Mouse (Mus musculus): ENCODE data around the gene Uqcrq. TPM values are rescaled to one million over a fixed set of nuclear protein-coding genes. Genes with fewer than 3 reads are reported as not detected.
A peak's percentile ranks its signal among the peaks of the same experiment; 100 is the strongest.
"Not testable (repeated sequence)": the region's sequence is repeated elsewhere in the genome, so short reads cannot be mapped to it uniquely, and the experiment has no call there.

Uqcrq gene
- polyA plus RNA-seq, 1 experiment from 2014 or later, result 520 TPM

- 0 out of 2 replicates have a peak, but pooled peaks cover 4% of the 10 kb centered on the region for H3K4me1 ChIP-seq (ENCODE audit: insufficient read depth, low read depth, low read length)
- H3K4me3 ChIP-seq (ENCODE audit: low read depth, low read length), result no peak overlapping the region
- H3K9me3 ChIP-seq (ENCODE audit: low read length), result no peaks in the 10 kb centered on the region
- no peak for DNase-seq (ENCODE audit: low spot score)
- no peak overlapping the region for H3K27ac ChIP-seq (ENCODE audit: low read length)
- H3K4me2 ChIP-seq (replicated peaks; ENCODE audit: low read depth, low read length), result no peak overlapping the region
- TF ChIP-seq CTCF (IDR thresholded peaks at IDR 0.05) (no peak), EP300 (IDR thresholded peaks at IDR 0.05) (no peak)
- no peaks in the 10 kb centered on the region for H3K27me3 ChIP-seq (replicated peaks; ENCODE audit: insufficient read depth, low read length)
- H3K9ac ChIP-seq (replicated peaks; ENCODE audit: low read depth), result no peak overlapping the region
- 52% methylated on average over 6 of the region's 6 CpGs for WGBS
- ATAC-seq, result no peak
- no peaks in the 10 kb centered on the region for H3K36me3 ChIP-seq (ENCODE audit: insufficient read depth, low read length)
These were observed 2.4 kb upstream of the Uqcrq start for GRCm38 (mm10) chr11:53433057-53433456.

GRCm38 (mm10) chr11:53431347-53432056 lies 871 bp upstream of the Uqcrq start:
- no peak for TF ChIP-seq CTCF (IDR thresholded peaks at IDR 0.05)
- 0 out of 2 replicates have a peak, but pooled peaks have one; percentile 5 for TF ChIP-seq EP300 (IDR thresholded peaks at IDR 0.05)
- 0 out of 2 replicates have a peak, but pooled peaks cover 4% of the 10 kb centered on the region for H3K4me1 ChIP-seq (ENCODE audit: insufficient read depth, low read depth, low read length)
- no peaks in the 10 kb centered on the region for H3K9me3 ChIP-seq (ENCODE audit: low read length)
- H3K27ac ChIP-seq (ENCODE audit: low read length), result peak overlapping the region; percentile 86
- ATAC-seq, result peak; percentile 25
- no peaks in the 10 kb centered on the region for H3K27me3 ChIP-seq (replicated peaks; ENCODE audit: insufficient read depth, low read length)
- DNase-seq (ENCODE audit: low spot score), result peak; percentile 65
- WGBS, result 11% methylated on average over 9 of the region's 9 CpGs
- H3K9ac ChIP-seq (replicated peaks; ENCODE audit: low read depth), result peak overlapping the region; percentile 19; the same call in 1 of the 2 replicates
- H3K4me2 ChIP-seq (replicated peaks; ENCODE audit: low read depth, low read length), result peak overlapping the region; percentile 65
- H3K36me3 ChIP-seq (ENCODE audit: insufficient read depth, low read length), result no peaks in the 10 kb centered on the region
- H3K4me3 ChIP-seq (ENCODE audit: low read depth, low read length), result peak overlapping the region; percentile 71

- H3K9me3 ChIP-seq (ENCODE audit: low read length), result no peaks in the 10 kb centered on the region
- H3K27ac ChIP-seq (ENCODE audit: low read length), result peak overlapping the region; percentile 86
- TF ChIP-seq EP300 (IDR thresholded peaks at IDR 0.05) (no peak), CTCF (IDR thresholded peaks at IDR 0.05) (no peak)
- no peaks in the 10 kb centered on the region for H3K36me3 ChIP-seq (ENCODE audit: insufficient read depth, low read length)
- no peaks in the 10 kb centered on the region for H3K27me3 ChIP-seq (replicated peaks; ENCODE audit: insufficient read depth, low read length)
- peak overlapping the region; percentile 71 for H3K4me3 ChIP-seq (ENCODE audit: low read depth, low read length)
- H3K9ac ChIP-seq (replicated peaks; ENCODE audit: low read depth), result peak overlapping the region; percentile 82
- H3K4me2 ChIP-seq (replicated peaks; ENCODE audit: low read depth, low read length), result peak overlapping the region; percentile 65
- H3K4me1 ChIP-seq (ENCODE audit: insufficient read depth, low read depth, low read length), result 0 out of 2 replicates have a peak, but pooled peaks cover 4% of the 10 kb centered on the region
- WGBS, result under 1% methylated on average over 34 of the region's 34 CpGs
- DNase-seq (ENCODE audit: low spot score) (no peak), ATAC-seq (peak; percentile 33)
These were observed 346 bp downstream of the Uqcrq start for GRCm38 (mm10) chr11:53430300-53430669.

GRCm38 (mm10) chr11:53429182-53429581 lies 1.4 kb downstream of the Uqcrq start:
- Histone ChIP-seq H3K4me3 (ENCODE audit: low read depth, low read length) (no peak overlapping the region), H3K9ac (replicated peaks; ENCODE audit: low read depth) (no peak overlapping the region)

GRCm38 (mm10) chr11:53428716-53429057 lies 1.9 kb downstream of the Uqcrq start:
- Histone ChIP-seq H3K36me3 (ENCODE audit: insufficient read depth, low read length) (no peaks in the 10 kb centered on the region), H3K4me3 (ENCODE audit: low read depth, low read length) (no peak overlapping the region), H3K4me1 (ENCODE audit: insufficient read depth, low read depth, low read length) (0 out of 2 replicates have a peak, but pooled peaks cover 4% of the 10 kb centered on the region), H3K9ac (replicated peaks; ENCODE audit: low read depth) (no peak overlapping the region), H3K4me2 (replicated peaks; ENCODE audit: low read depth, low read length) (no peak overlapping the region), H3K27me3 (replicated peaks; ENCODE audit: insufficient read depth, low read length) (no peaks in the 10 kb centered on the region), H3K27ac (ENCODE audit: low read length) (no peak overlapping the region), H3K9me3 (ENCODE audit: low read length) (no peaks in the 10 kb centered on the region)
- ATAC-seq, result no peak
- WGBS, result 91% methylated on average over 5 of the region's 5 CpGs
- DNase-seq (ENCODE audit: low spot score), result no peak
- TF ChIP-seq CTCF (IDR thresholded peaks at IDR 0.05) (no peak), EP300 (IDR thresholded peaks at IDR 0.05) (no peak)

More at GRCm38 (mm10) chr11:53429182-53429581, 1.4 kb downstream of the Uqcrq start:
- Histone ChIP-seq H3K27ac (ENCODE audit: low read length) (no peak overlapping the region), H3K27me3 (replicated peaks; ENCODE audit: insufficient read depth, low read length) (no peaks in the 10 kb centered on the region), H3K4me2 (replicated peaks; ENCODE audit: low read depth, low read length) (no peak overlapping the region), H3K9me3 (ENCODE audit: low read length) (no peaks in the 10 kb centered on the region), H3K4me1 (ENCODE audit: insufficient read depth, low read depth, low read length) (0 out of 2 replicates have a peak, but pooled peaks cover 4% of the 10 kb centered on the region), H3K36me3 (ENCODE audit: insufficient read depth, low read length) (no peaks in the 10 kb centered on the region)
- TF ChIP-seq CTCF (IDR thresholded peaks at IDR 0.05) (no peak), EP300 (IDR thresholded peaks at IDR 0.05) (no peak)
- DNase-seq (ENCODE audit: low spot score) (no peak), ATAC-seq (no peak)

- Histone ChIP-seq H3K36me3 (ENCODE audit: insufficient read depth, low read length) (no peaks in the 10 kb centered on the region), H3K4me1 (ENCODE audit: insufficient read depth, low read depth, low read length) (0 out of 2 replicates have a peak, but pooled peaks cover 4% of the 10 kb centered on the region), H3K4me2 (replicated peaks; ENCODE audit: low read depth, low read length) (no peak overlapping the region), H3K4me3 (ENCODE audit: low read depth, low read length) (no peak overlapping the region), H3K9me3 (ENCODE audit: low read length) (no peaks in the 10 kb centered on the region), H3K27me3 (replicated peaks; ENCODE audit: insufficient read depth, low read length) (no peaks in the 10 kb centered on the region), H3K27ac (ENCODE audit: low read length) (no peak overlapping the region), H3K9ac (replicated peaks; ENCODE audit: low read depth) (no peak overlapping the region)
- WGBS, result 94% methylated on average over 3 of the region's 3 CpGs
- ATAC-seq, result no peak
- DNase-seq (ENCODE audit: low spot score), result no peak
- TF ChIP-seq EP300 (IDR thresholded peaks at IDR 0.05), result no peak
- no peak for TF ChIP-seq CTCF (IDR thresholded peaks at IDR 0.05)
These were observed 2.5 kb downstream of the Uqcrq start for GRCm38 (mm10) chr11:53427993-53428715.

- H3K27ac ChIP-seq (ENCODE audit: low read length); H3K27me3 ChIP-seq (replicated peaks; ENCODE audit: insufficient read depth, low read length); ATAC-seq; H3K36me3 ChIP-seq (ENCODE audit: insufficient read depth, low read length); DNase-seq (ENCODE audit: low spot score); H3K4me2 ChIP-seq (replicated peaks; ENCODE audit: low read depth, low read length); H3K9me3 ChIP-seq (ENCODE audit: low read length); H3K4me1 ChIP-seq (ENCODE audit: insufficient read depth, low read depth, low read length); H3K9ac ChIP-seq (replicated peaks; ENCODE audit: low read depth); H3K4me3 ChIP-seq (ENCODE audit: low read depth, low read length): not testable (repeated sequence)
- 87% methylated on average over 3 of the region's 3 CpGs for WGBS
These were observed 3.7 kb downstream of the Uqcrq start for GRCm38 (mm10) chr11:53426914-53427313.
